Comparison of ENCODE assay signal across 14 mouse cellular contexts in the genomic region with DNA sequence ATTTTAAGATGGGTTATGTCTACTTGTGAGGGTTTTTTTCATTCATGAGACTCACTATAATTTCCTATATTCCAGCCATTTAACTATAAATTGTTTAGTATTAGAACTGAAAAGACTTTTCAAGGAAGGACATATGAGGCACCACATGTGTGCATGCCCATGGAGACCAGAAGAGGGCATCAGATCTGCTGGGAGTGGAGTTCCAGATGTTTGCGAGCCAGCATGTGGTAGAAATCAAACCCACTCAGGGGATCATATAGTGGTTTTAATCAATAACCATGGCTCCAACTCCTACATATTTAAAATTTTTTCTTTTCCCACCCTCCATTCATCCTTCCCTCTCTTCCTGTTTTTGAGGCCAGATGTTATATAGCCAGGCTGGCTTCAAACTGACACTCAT. TPM values are rescaled to one million over a fixed set of nuclear protein-coding genes. Genes with fewer than 3 reads are reported as not detected.
DNase-seq lines count a peak whose midpoint lies in the region; ATAC-seq and TF ChIP-seq lines count a peak whose summit lies in the region.
"Had no signal": no experiment of that assay in that cellular context is flagged by ENCODE, and none has a peak within 500 bp of the region (broad histone marks: within the 10 kb centered on the region; RNA-seq: fewer than 3 reads in every experiment).

No protein-coding gene starts in this region.

- TF ChIP-seq CTCF in lung, adult 2 months (IDR thresholded peaks at IDR 0.05; ENCODE audit: insufficient read depth, low read length) = peak; percentile 45; the same call in 1 of the 2 replicates

- intact Hi-C loops in left cerebral cortex, postnatal 14 days (cut with DNase I) = no loop called here

- WGBS in lung, adult 2 months = 45% methylated on average over 1 of the region's 1 CpGs

- TF ChIP-seq POLR2A in lung, adult 2 months (IDR thresholded peaks at IDR 0.05; ENCODE audit: borderline replicate concordance, extremely low read depth, low read depth, low read length) = no peak

- no peaks in the 10 kb centered on the region for H3K4me1 ChIP-seq in lung, adult 2 months (ENCODE audit: control insufficient read depth, insufficient read depth, low read length)
- H3K4me1 ChIP-seq: midbrain, embryonic 10.5 days had no signal

- peak; percentile 25 for DNase-seq in embryo, embryonic 10 days (ENCODE audit: low spot score)
- DNase-seq in embryo, embryonic 9.5 days (ENCODE audit: extremely low spot score) = no peak
- no peak for DNase-seq in lung, adult 2 months
- DNase-seq in lung, postnatal 4 days = no peak
- DNase-seq in brain, adult 2 months (ENCODE audit: low read depth, low spot score) = peak; percentile 35
- peak; percentile 46 for DNase-seq in naive thymus-derived CD4-positive, alpha-beta T cell, adult 2 months (ENCODE audit: low read depth)
- no peak for DNase-seq in left cerebral cortex, postnatal 14 days (ENCODE audit: low spot score in 2 of 2)
- DNase-seq: cerebellum, adult 11-12 months; gastrocnemius, postnatal 36 days; heart, postnatal 36 days; left cerebral cortex, postnatal 4 days had no signal

- H3K4me3 ChIP-seq in lung, adult 2 months (replicated peaks; ENCODE audit: extremely low read depth, low read depth, low read length) = no peak overlapping the region
- H3K4me3 ChIP-seq: midbrain, embryonic 10.5 days had no signal

- ATAC-seq in frontal cortex, adult (ENCODE audit: low TSS enrichment) = no peak

RNA-seq across cellular contexts. Expression of a gene that starts 15.3 kb away (rescaled TPM):
- 0.71 and 1.1 TPM in 2 replicates for polyA plus RNA-seq in lung, adult 2 months (2012; rRNA removed)
- total RNA-seq in left cerebral cortex, postnatal 14 days (2021) = 10 to 100 TPM; 13.1 to 15.0 TPM

RNA-seq across cellular contexts. Expression of a gene that starts 56.3 kb away (rescaled TPM):
- 1.9 and 2.0 TPM in 2 replicates for polyA plus RNA-seq in lung, adult 2 months (2012; rRNA removed)
- 10 to 100 TPM; 71.7 to 76.4 TPM for total RNA-seq in left cerebral cortex, postnatal 14 days (2021)
- polyA plus RNA-seq: C2C12 had no signal

RNA-seq across cellular contexts. Expression of a gene that starts 56.8 kb away (rescaled TPM):
- polyA plus RNA-seq in lung, adult 2 months (2012; rRNA removed) = 44.8 and 47.3 TPM in 2 replicates
- 1 to 10 TPM; 9.3 TPM for total RNA-seq in left cerebral cortex, postnatal 14 days (2021)

Comparison
In these comparisons a context has a peak if more than half of its experiments do, and no peak if none do; other contexts are left out.
1. DNase-seq: peak in embryo, embryonic 10 days (single experiment), brain, adult 2 months (single experiment) and naive thymus-derived CD4-positive, alpha-beta T cell, adult 2 months (single experiment); none in embryo, embryonic 9.5 days (single experiment), lung, adult 2 months (single experiment), lung, postnatal 4 days (0 of 2) and left cerebral cortex, postnatal 14 days (0 of 2).